Mouse (Mus musculus) MEL (cell line): Measurements from ENCODE around the gene Gm49661. TPM values are rescaled to one million over a fixed set of nuclear protein-coding genes. Genes with fewer than 3 reads are reported as not detected.
A peak's percentile ranks its signal among the peaks of the same experiment; 100 is the strongest.

Source experiments
- DNase-seq: peaks from one replicate; pipeline ENCODE4 v3.0.0; 2011; ENCODE audit warnings: low read depth, low spot score
- H3K27ac ChIP-seq: 2 replicates; pipeline ENCODE4 v1.5.1; 2012; ENCODE audit warnings: low read depth, mild to moderate bottlenecking, control low read depth, low read length, moderate library complexity; ENCODE audit not compliant: control insufficient read depth
- H3K27me3 ChIP-seq, 2 experiments: fragments of 150-350 bp in 1 of 2; sonication (generic) in 1 of 2; 2 replicates each; pipeline ENCODE4 v1.6.1; 2012; ENCODE audit warnings: low read length in 2 of 2, mild to moderate bottlenecking in 2 of 2, improper control_type of control experiment in 1 of 2, moderate library complexity in 1 of 2; ENCODE audit not compliant: insufficient read depth in 2 of 2, control insufficient read depth in 1 of 2
- H3K36me3 ChIP-seq, 2 experiments: 2 replicates each; pipeline ENCODE4 v1.6.1; 2012 to 2014; ENCODE audit warnings: low read length in 2 of 2, improper control_type of control experiment in 1 of 2, inconsistent platforms in 1 of 2, mild to moderate bottlenecking in 1 of 2; ENCODE audit not compliant: insufficient read depth in 2 of 2, control insufficient read depth in 1 of 2
- H3K4me1 ChIP-seq, 2 experiments: fragments of 150-350 bp in 1 of 2; sonication (generic) in 1 of 2; 2 replicates each; pipeline ENCODE4 v1.6.1; 2012; ENCODE audit warnings: low read length in 2 of 2, improper control_type of control experiment in 1 of 2, mild to moderate bottlenecking in 1 of 2; ENCODE audit not compliant: insufficient read depth in 2 of 2, control insufficient read depth in 1 of 2
- H3K4me3 ChIP-seq, 2 experiments: fragments of 150-350 bp in 1 of 2; sonication (generic) in 1 of 2; 2 replicates each; pipeline ENCODE4 v1.5.1; 2012; ENCODE audit warnings: low read depth in 2 of 2, low read length in 2 of 2, mild to moderate bottlenecking in 2 of 2, moderate library complexity in 2 of 2, control low read depth in 1 of 2, improper control_type of control experiment in 1 of 2; ENCODE audit not compliant: control insufficient read depth in 1 of 2, insufficient read depth in 1 of 2
- H3K79me2 ChIP-seq: 2 replicates; pipeline ENCODE4 v1.6.1; 2012; ENCODE audit warnings: mild to moderate bottlenecking, low read length, moderate library complexity; ENCODE audit not compliant: control insufficient read depth, poor library complexity, insufficient read depth
- H3K9ac ChIP-seq: 2 replicates; pipeline ENCODE4 v1.6.1; 2012; ENCODE audit warnings: low read depth, mild to moderate bottlenecking, control low read depth, low read length, moderate library complexity; ENCODE audit not compliant: control insufficient read depth, poor library complexity, severe bottlenecking
- H3K9me3 ChIP-seq: fragments of 150-350 bp; sonication (generic); replicated peaks from 2 replicates; pipeline ENCODE4 v1.6.1; 2012; ENCODE audit warnings: mild to moderate bottlenecking, low read length, improper control_type of control experiment, moderate library complexity; ENCODE audit not compliant: insufficient read depth
- CHD1 ChIP-seq: IDR thresholded peaks from 2 replicates; pipeline ENCODE4 v1.6.1; 2012; ENCODE audit warnings: low read depth, mild to moderate bottlenecking, inconsistent platforms, low read length, improper control_type of control experiment
- CTCF ChIP-seq, 3 experiments: IDR thresholded peaks in 2 of 3; conservative IDR thresholded peaks in 1 of 3; 2 replicates each; pipeline ENCODE4 v1.5.1; 2011 to 2012; ENCODE audit warnings: low read length in 3 of 3, low read depth in 2 of 3, mild to moderate bottlenecking in 2 of 3, improper control_type of control experiment in 1 of 3, inconsistent platforms in 1 of 3, mixed read lengths in 1 of 3, moderate library complexity in 1 of 3; ENCODE audit not compliant: control insufficient read depth in 1 of 3, insufficient read depth in 1 of 3, poor library complexity in 1 of 3, severe bottlenecking in 1 of 3
- E2F4 ChIP-seq: IDR thresholded peaks from 2 replicates; pipeline ENCODE4 v1.6.1; 2011; ENCODE audit warnings: low read depth, low read length, improper control_type of control experiment, borderline replicate concordance
- ELF1 ChIP-seq: IDR thresholded peaks from 2 replicates; pipeline ENCODE4 v1.6.1; 2014; ENCODE audit warnings: low read depth, mild to moderate bottlenecking, inconsistent platforms, low read length, improper control_type of control experiment, moderate library complexity
- ETS1 ChIP-seq: IDR thresholded peaks from 2 replicates; pipeline ENCODE4 v1.6.1; 2012; ENCODE audit warnings: low read depth, mild to moderate bottlenecking, inconsistent platforms, low read length, improper control_type of control experiment, moderate library complexity
- GABPA ChIP-seq: IDR thresholded peaks from 2 replicates; pipeline ENCODE4 v1.6.1; 2012; ENCODE audit warnings: low read depth, mild to moderate bottlenecking, inconsistent platforms, low read length, improper control_type of control experiment, moderate library complexity
- GATA1 ChIP-seq: IDR thresholded peaks from 2 replicates; pipeline ENCODE4 v1.6.1; 2011; ENCODE audit warnings: low read depth, low read length, improper control_type of control experiment
- HCFC1 ChIP-seq: IDR thresholded peaks from 2 replicates; pipeline ENCODE4 v1.6.1; 2012; ENCODE audit warnings: low read depth, mild to moderate bottlenecking, inconsistent platforms, low read length, improper control_type of control experiment, moderate library complexity
- MAFK ChIP-seq: IDR thresholded peaks from 2 replicates; pipeline ENCODE4 v1.6.1; 2011; ENCODE audit warnings: low read depth, mild to moderate bottlenecking, low read length, improper control_type of control experiment, borderline replicate concordance
- MAZ ChIP-seq: IDR thresholded peaks from 2 replicates; pipeline ENCODE4 v1.6.1; 2012; ENCODE audit warnings: low read depth, mild to moderate bottlenecking, inconsistent platforms, low read length, improper control_type of control experiment
- MXI1 ChIP-seq: IDR thresholded peaks from 2 replicates; pipeline ENCODE4 v1.6.1; 2011; ENCODE audit warnings: mild to moderate bottlenecking, low read depth, low read length, improper control_type of control experiment
- MYC ChIP-seq: IDR thresholded peaks from 2 replicates; pipeline ENCODE4 v1.6.1; 2011; ENCODE audit warnings: low read depth, mild to moderate bottlenecking, low read length, improper control_type of control experiment, moderate library complexity
- NELFE ChIP-seq: IDR thresholded peaks from 2 replicates; pipeline ENCODE4 v1.6.1; 2011; ENCODE audit warnings: low read depth, low read length, improper control_type of control experiment
- POLR2A ChIP-seq, 2 experiments: IDR thresholded peaks; 2 replicates each; pipeline ENCODE4 v1.6.1; 2011 to 2012; ENCODE audit warnings: low read length in 2 of 2, mild to moderate bottlenecking in 2 of 2, control low read depth in 1 of 2, improper control_type of control experiment in 1 of 2, low read depth in 1 of 2, moderate library complexity in 1 of 2; ENCODE audit not compliant: control insufficient read depth in 1 of 2, insufficient read depth in 1 of 2, poor library complexity in 1 of 2
- POLR2AphosphoS2 ChIP-seq: IDR thresholded peaks from 2 replicates; pipeline ENCODE4 v1.6.1; 2011; ENCODE audit warnings: low read length, improper control_type of control experiment
- POLR2AphosphoS5 ChIP-seq: IDR thresholded peaks from 2 replicates; pipeline ENCODE4 v1.6.1; 2012; ENCODE audit warnings: low read depth, borderline replicate concordance, mild to moderate bottlenecking, inconsistent platforms, low read length, moderate library complexity, mixed read lengths
- RAD21 ChIP-seq: IDR thresholded peaks from 2 replicates; pipeline ENCODE4 v1.6.1; 2011; ENCODE audit warnings: mild to moderate bottlenecking, low read depth, low read length, improper control_type of control experiment
- SIN3A ChIP-seq: IDR thresholded peaks from 2 replicates; pipeline ENCODE4 v1.6.1; 2012; ENCODE audit warnings: low read length, improper control_type of control experiment, inconsistent platforms
- SMC3 ChIP-seq: IDR thresholded peaks from 2 replicates; pipeline ENCODE4 v1.6.1; 2011; ENCODE audit warnings: low read depth, low read length, improper control_type of control experiment
- TAL1 ChIP-seq: IDR thresholded peaks from 2 replicates; pipeline ENCODE4 v1.6.1; 2012; ENCODE audit warnings: mild to moderate bottlenecking, inconsistent platforms, low read length, moderate library complexity, mixed read lengths
- TBP ChIP-seq: IDR thresholded peaks from 2 replicates; pipeline ENCODE4 v1.8.0; 2011; ENCODE audit warnings: low read depth, low read length, improper control_type of control experiment
- TCF12 ChIP-seq: IDR thresholded peaks from 2 replicates; pipeline ENCODE4 v1.6.1; 2014; ENCODE audit warnings: low read depth, mild to moderate bottlenecking, inconsistent platforms, low read length, improper control_type of control experiment, moderate library complexity
- USF1 ChIP-seq: IDR thresholded peaks from 2 replicates; pipeline ENCODE4 v1.6.1; 2014; ENCODE audit warnings: low read depth, mild to moderate bottlenecking, inconsistent platforms, low read length, improper control_type of control experiment, moderate library complexity
- ZC3H11A ChIP-seq: IDR thresholded peaks from 2 replicates; pipeline ENCODE4 v1.6.1; 2012; ENCODE audit warnings: low read depth, mild to moderate bottlenecking, inconsistent platforms, low read length, improper control_type of control experiment
- ZKSCAN1 ChIP-seq: IDR thresholded peaks from 2 replicates; pipeline ENCODE4 v1.6.1; 2012; ENCODE audit warnings: low read depth, mild to moderate bottlenecking, inconsistent platforms, low read length, improper control_type of control experiment, moderate library complexity
- ZMIZ1 ChIP-seq: IDR thresholded peaks from 2 replicates; pipeline ENCODE4 v1.6.1; 2012; ENCODE audit warnings: low read depth, mild to moderate bottlenecking, inconsistent platforms, low read length, improper control_type of control experiment, moderate library complexity
- ZNF384 ChIP-seq: IDR thresholded peaks from 2 replicates; pipeline ENCODE4 v1.6.1; 2012; ENCODE audit warnings: low read depth, mild to moderate bottlenecking, inconsistent platforms, low read length, improper control_type of control experiment
- polyA plus RNA-seq, 2 experiments: library from polyadenylated mRNA; stranded (reverse) in 1 of 2; unstranded in 1 of 2; fragments of >175 nt in 1 of 2; fragments of >200 nt in 1 of 2; gene quantifications; 2 replicates each; pipeline versions ENCODE4 v1.2.1 to v1.2.4; 2012; ENCODE audit warnings: low replicate concordance in 2 of 2, low read depth in 1 of 2; ENCODE audit not compliant: insufficient read length in 2 of 2, insufficient read depth in 1 of 2, missing spikeins in 1 of 2
- total RNA-seq: library from RNA; depleted of rRNA; stranded (reverse); fragments of 300-350 nt; gene quantifications from 2 replicates; pipeline ENCODE4 v1.2.3, GENCODE M21; 2012

Gm49661 gene
- total and polyA plus RNA-seq, 3 experiments: 4.7 TPM; not detected in 2

GRCm38 (mm10) chr8:84976763-84977434 lies 7.7 kb upstream of the Gm49661 start:
- peaks cover 22% of the 10 kb centered on the region for H3K79me2 ChIP-seq
- peaks cover under 1 to 20% of the 10 kb centered on the region in 2 experiments; a peak in 3 of 4 replicates for H3K36me3 ChIP-seq
- TF ChIP-seq MYC (no peak; the same call in 1 of the 2 replicates), POLR2AphosphoS5 (no peak), MAFK (no peak), ETS1 (no peak), TBP (no peak), ELF1 (no peak), CTCF (IDR thresholded peaks at IDR 0.05 in 2 of 3, conservative IDR thresholded peaks at IDR 0.05 in 1 of 3; ENCODE audit: control insufficient read depth in 1 of 3, insufficient read depth in 1 of 3, low read depth in 2 of 3, low read length in 3 of 3, poor library complexity in 1 of 3, severe bottlenecking in 1 of 3) (no peak), TAL1 (no peak), ZC3H11A (no peak), CHD1 (no peak), TCF12 (no peak), ZNF384 (no peak)
- TF ChIP-seq, all 39 proteins: peak for 0
- Histone ChIP-seq H3K27me3 (no peaks in the 10 kb centered on the region), H3K4me1 (peaks cover 6 to 39% of the 10 kb centered on the region in 2 experiments; a peak in 3 of 4 replicates), H3K9ac (peak overlapping the region; percentile 88), H3K9me3 (no peaks in the 10 kb centered on the region), H3K27ac (peak overlapping the region; percentile 89), H3K4me3 (peak overlapping the region; percentile 84 to 86)
- DNase-seq: no peak

GRCm38 (mm10) chr8:84976031-84976762 lies 7.0 kb upstream of the Gm49661 start:
- Histone ChIP-seq H3K9ac (peak overlapping the region; percentile 88), H3K27ac (peak overlapping the region; percentile 89), H3K4me1 (peaks cover 4 to 39% of the 10 kb centered on the region in 2 experiments; a peak in 3 of 4 replicates), H3K36me3 (peaks cover 4 to 20% of the 10 kb centered on the region in 2 experiments; a peak in 3 of 4 replicates), H3K4me3 (peak overlapping the region; percentile 84 to 86), H3K9me3 (no peaks in the 10 kb centered on the region), H3K79me2 (peaks cover 26% of the 10 kb centered on the region), H3K27me3 (no peaks in the 10 kb centered on the region)
- DNase-seq: peak; percentile 94
- peak; percentile 62 for TF ChIP-seq ZMIZ1
- TF ChIP-seq ELF1: peak; percentile 32; the same call in 1 of the 2 replicates
- no peak for TF ChIP-seq GATA1
- peak; percentile 81 for TF ChIP-seq MXI1
- no peak for TF ChIP-seq GABPA
- peak; percentile 70; the same call in 1 of the 2 replicates for TF ChIP-seq POLR2AphosphoS2
- TF ChIP-seq TBP: 0 out of 2 replicates have a peak, but pooled peaks have one; percentile 28
- TF ChIP-seq HCFC1: 0 out of 2 replicates have a peak, but pooled peaks have one; percentile 57
- peak; percentile 45 for TF ChIP-seq TCF12
- 0 out of 2 replicates have a peak, but pooled peaks have one; percentile 18 for TF ChIP-seq NELFE
- peak; percentile 90 for TF ChIP-seq SIN3A
- TF ChIP-seq POLR2A (IDR thresholded peaks at IDR 0.05; ENCODE audit: control insufficient read depth in 1 of 2, insufficient read depth in 1 of 2, low read depth in 1 of 2, low read length in 2 of 2, poor library complexity in 1 of 2): peak; percentile 43 to 71; a peak in 2 of 4 replicates
- TF ChIP-seq E2F4: no peak
- TF ChIP-seq POLR2AphosphoS5: peak; percentile 76; the same call in 1 of the 2 replicates
- TF ChIP-seq SMC3: peak; percentile 10; the same call in 1 of the 2 replicates
- no peak for TF ChIP-seq RAD21
- TF ChIP-seq CTCF (IDR thresholded peaks at IDR 0.05 in 2 of 3, conservative IDR thresholded peaks at IDR 0.05 in 1 of 3; ENCODE audit: control insufficient read depth in 1 of 3, insufficient read depth in 1 of 3, low read depth in 2 of 3, low read length in 3 of 3, poor library complexity in 1 of 3, severe bottlenecking in 1 of 3): peak in 2 of 3 experiments; percentile 30 to 34; a peak in 3 of 6 replicates
- peak; percentile 70; the same call in 1 of the 2 replicates for TF ChIP-seq MAZ
- TF ChIP-seq ZKSCAN1: no peak
- 0 out of 2 replicates have a peak, but pooled peaks have one; percentile 4 for TF ChIP-seq USF1
- peak; percentile 92 for TF ChIP-seq ETS1
